Mouse (Mus musculus) right cerebral cortex, adult 18-20 months (tissue): ENCODE measurements at regions not wholly inside any gene's neighbourhood (a gene's known extent, or its start where the extent isn't known, plus 50 kb on each side); places are given as distances from the start of the nearest gene placed in this dataset.

Experiments used
- DNase-seq: peaks from one replicate; pipeline ENCODE4 v3.0.0; 2022; ENCODE audit warnings: mixed read lengths

- DNase-seq: no peak
These were observed 54.1 kb upstream of the Mtap start for GRCm38 (mm10) chr4:89082838-89083237.

GRCm38 (mm10) chr4:89078485-89078884 is 58.4 kb upstream of the Mtap start:
- no peak for DNase-seq

- no peak for DNase-seq
These were observed 62.2 kb upstream of the Mtap start for GRCm38 (mm10) chr4:89074705-89075104.

- no peak for DNase-seq
These were observed 66.5 kb upstream of the Mtap start for GRCm38 (mm10) chr4:89070430-89070829.

- no peak for DNase-seq
These were observed 72.5 kb upstream of the Mtap start for GRCm38 (mm10) chr4:89064401-89064800.

GRCm38 (mm10) chr4:89062384-89062783 is 74.5 kb upstream of the Mtap start:
- DNase-seq: no peak

GRCm38 (mm10) chr4:89061619-89062018 is 75.3 kb upstream of the Mtap start:
- no peak for DNase-seq

- DNase-seq: no peak
These were observed 79.3 kb upstream of the Mtap start for GRCm38 (mm10) chr4:89057573-89057972.

- DNase-seq: no peak
These were observed 79.8 kb upstream of the Mtap start for GRCm38 (mm10) chr4:89057135-89057534.

- no peak for DNase-seq
These were observed 81.0 kb upstream of the Mtap start for GRCm38 (mm10) chr4:89055969-89056368.

GRCm38 (mm10) chr4:89053606-89054005 is 83.3 kb upstream of the Mtap start:
- no peak for DNase-seq

- DNase-seq: no peak
These were observed 85.0 kb upstream of the Mtap start for GRCm38 (mm10) chr4:89051897-89052296.

GRCm38 (mm10) chr4:89050551-89051199 is 86.2 kb upstream of the Mtap start:
- DNase-seq: no peak

GRCm38 (mm10) chr4:89049592-89050440 is 87.1 kb upstream of the Mtap start:
- no peak for DNase-seq

- DNase-seq: no peak
These were observed 92.4 kb upstream of the Mtap start for GRCm38 (mm10) chr4:89044516-89044915.

- DNase-seq: no peak
These were observed 92.9 kb upstream of the Mtap start for GRCm38 (mm10) chr4:89043982-89044381.

GRCm38 (mm10) chr4:89040856-89041255 is 96.1 kb upstream of the Mtap start:
- peak; percentile 17 for DNase-seq

- DNase-seq: no peak
These were observed 98.0 kb upstream of the Mtap start for GRCm38 (mm10) chr4:89038906-89039305.

GRCm38 (mm10) chr4:89038135-89038534 is 98.8 kb upstream of the Mtap start:
- DNase-seq: no peak

- DNase-seq: no peak
These were observed 102.1 kb upstream of the Mtap start for GRCm38 (mm10) chr4:89034822-89035221.

GRCm38 (mm10) chr4:89034299-89034698 is 102.6 kb upstream of the Mtap start:
- DNase-seq: no peak

GRCm38 (mm10) chr4:89012681-89013353 is 124.1 kb upstream of the Mtap start:
- no peak for DNase-seq

- no peak for DNase-seq
These were observed 128.4 kb upstream of the Mtap start for GRCm38 (mm10) chr4:89008561-89008960.

- no peak for DNase-seq
These were observed 121.5 kb upstream of the Ifne start for GRCm38 (mm10) chr4:89001470-89001869.
